Mouse (Mus musculus): ENCODE measurements around the gene Mslnl. TPM values are rescaled to one million over a fixed set of nuclear protein-coding genes. Genes with fewer than 3 reads are reported as not detected.

Mslnl gene
- total and polyA plus RNA-seq, 3 experiments, result not detected

- H3K4me1 ChIP-seq (ENCODE audit: insufficient read depth, low read depth, low read length), result no peaks in the 10 kb centered on the region
- H3K9me3 ChIP-seq (replicated peaks), result no peaks in the 10 kb centered on the region
- DNase-seq (ENCODE audit: low spot score), result no peak
- H3K36me3 ChIP-seq (replicated peaks), result no peaks in the 10 kb centered on the region
- H3K4me3 ChIP-seq (ENCODE audit: low read depth, low read length), result no peak overlapping the region
- TF ChIP-seq POLR2AphosphoS5 (IDR thresholded peaks at IDR 0.05; ENCODE audit: insufficient replicate concordance, low read depth, low read length) (no peak), CTCF (IDR thresholded peaks at IDR 0.05; ENCODE audit: low read depth, low read length) (no peak), GATA2 (IDR thresholded peaks at IDR 0.05; ENCODE audit: borderline replicate concordance, low read depth, low read length) (no peak), GATA1 (IDR thresholded peaks at IDR 0.05; ENCODE audit: borderline replicate concordance, low read length) (no peak), TAL1 (conservative IDR thresholded peaks at IDR 0.05; ENCODE audit: low read depth, low read length) (no peak)
- ATAC-seq (ENCODE audit: extremely low read depth, insufficient number of reproducible peaks, low FRiP score, poor library complexity, severe bottlenecking), result no peak
- H3K27me3 ChIP-seq (ENCODE audit: insufficient read depth, low read length), result peaks cover 21% of the 10 kb centered on the region
Measured at GRCm38 (mm10) chr17:25709994-25710393, 25.8 kb upstream of the Mslnl start.

GRCm38 (mm10) chr17:25711136-25711535, 24.7 kb upstream of the Mslnl start:
- ATAC-seq (ENCODE audit: extremely low read depth, insufficient number of reproducible peaks, low FRiP score, poor library complexity, severe bottlenecking), result no peak
- DNase-seq (ENCODE audit: low spot score), result no peak
- no peak for TF ChIP-seq POLR2AphosphoS5 (IDR thresholded peaks at IDR 0.05; ENCODE audit: insufficient replicate concordance, low read depth, low read length)
- no peak for TF ChIP-seq GATA1 (IDR thresholded peaks at IDR 0.05; ENCODE audit: borderline replicate concordance, low read length)
- no peak for TF ChIP-seq TAL1 (conservative IDR thresholded peaks at IDR 0.05; ENCODE audit: low read depth, low read length)
- TF ChIP-seq GATA2 (IDR thresholded peaks at IDR 0.05; ENCODE audit: borderline replicate concordance, low read depth, low read length), result no peak
- TF ChIP-seq CTCF (IDR thresholded peaks at IDR 0.05; ENCODE audit: low read depth, low read length), result no peak
- Histone ChIP-seq H3K9me3 (replicated peaks) (no peaks in the 10 kb centered on the region), H3K27me3 (ENCODE audit: insufficient read depth, low read length) (peaks cover 30% of the 10 kb centered on the region), H3K4me3 (ENCODE audit: low read depth, low read length) (no peak overlapping the region), H3K36me3 (replicated peaks) (no peaks in the 10 kb centered on the region), H3K4me1 (ENCODE audit: insufficient read depth, low read depth, low read length) (peaks cover 2% of the 10 kb centered on the region; the same call in 1 of the 2 replicates)

GRCm38 (mm10) chr17:25715627-25716026, 20.2 kb upstream of the Mslnl start:
- peaks cover 4% of the 10 kb centered on the region; the same call in 1 of the 2 replicates for H3K4me1 ChIP-seq (ENCODE audit: insufficient read depth, low read depth, low read length)
- TF ChIP-seq CTCF (IDR thresholded peaks at IDR 0.05; ENCODE audit: low read depth, low read length), result no peak
- no peak for TF ChIP-seq GATA1 (IDR thresholded peaks at IDR 0.05; ENCODE audit: borderline replicate concordance, low read length)
- no peak for TF ChIP-seq GATA2 (IDR thresholded peaks at IDR 0.05; ENCODE audit: borderline replicate concordance, low read depth, low read length)
- no peak for TF ChIP-seq POLR2AphosphoS5 (IDR thresholded peaks at IDR 0.05; ENCODE audit: insufficient replicate concordance, low read depth, low read length)
- no peak for TF ChIP-seq TAL1 (conservative IDR thresholded peaks at IDR 0.05; ENCODE audit: low read depth, low read length)

GRCm38 (mm10) chr17:25716130-25716529, 19.7 kb upstream of the Mslnl start:
- ATAC-seq (ENCODE audit: extremely low read depth, insufficient number of reproducible peaks, low FRiP score, poor library complexity, severe bottlenecking), result no peak
- peaks cover 37% of the 10 kb centered on the region for H3K27me3 ChIP-seq (ENCODE audit: insufficient read depth, low read length)
- no peak for TF ChIP-seq TAL1 (conservative IDR thresholded peaks at IDR 0.05; ENCODE audit: low read depth, low read length)
- no peak for TF ChIP-seq POLR2AphosphoS5 (IDR thresholded peaks at IDR 0.05; ENCODE audit: insufficient replicate concordance, low read depth, low read length)
- TF ChIP-seq GATA1 (IDR thresholded peaks at IDR 0.05; ENCODE audit: borderline replicate concordance, low read length), result no peak
- no peak for TF ChIP-seq CTCF (IDR thresholded peaks at IDR 0.05; ENCODE audit: low read depth, low read length)
- TF ChIP-seq GATA2 (IDR thresholded peaks at IDR 0.05; ENCODE audit: borderline replicate concordance, low read depth, low read length), result no peak

More at GRCm38 (mm10) chr17:25715627-25716026, 20.2 kb upstream of the Mslnl start:
- ATAC-seq (ENCODE audit: extremely low read depth, insufficient number of reproducible peaks, low FRiP score, poor library complexity, severe bottlenecking) (no peak), DNase-seq (ENCODE audit: low spot score) (no peak)
- Histone ChIP-seq H3K27me3 (ENCODE audit: insufficient read depth, low read length) (peaks cover 37% of the 10 kb centered on the region), H3K36me3 (replicated peaks) (peaks cover 32% of the 10 kb centered on the region), H3K4me3 (ENCODE audit: low read depth, low read length) (no peak overlapping the region), H3K9me3 (replicated peaks) (no peaks in the 10 kb centered on the region)

GRCm38 (mm10) chr17:25716711-25717637, 18.9 kb upstream of the Mslnl start, which contains the start of gene Gng13:
Gene Gng13, plus strand, starts transcription at chr17:25717171.
- H3K27me3 ChIP-seq (ENCODE audit: insufficient read depth, low read length), result peaks cover 34% of the 10 kb centered on the region
- H3K4me1 ChIP-seq (ENCODE audit: insufficient read depth, low read depth, low read length), result peaks cover 4% of the 10 kb centered on the region; the same call in 1 of the 2 replicates
- no peak for TF ChIP-seq POLR2AphosphoS5 (IDR thresholded peaks at IDR 0.05; ENCODE audit: insufficient replicate concordance, low read depth, low read length)
- TF ChIP-seq TAL1 (conservative IDR thresholded peaks at IDR 0.05; ENCODE audit: low read depth, low read length), result no peak
- TF ChIP-seq GATA2 (IDR thresholded peaks at IDR 0.05; ENCODE audit: borderline replicate concordance, low read depth, low read length), result no peak
- TF ChIP-seq CTCF (IDR thresholded peaks at IDR 0.05; ENCODE audit: low read depth, low read length), result no peak
- no peak for TF ChIP-seq GATA1 (IDR thresholded peaks at IDR 0.05; ENCODE audit: borderline replicate concordance, low read length)
- DNase-seq (ENCODE audit: low spot score), result no peak
- peaks cover 46% of the 10 kb centered on the region for H3K36me3 ChIP-seq (replicated peaks)
- H3K9me3 ChIP-seq (replicated peaks), result no peaks in the 10 kb centered on the region
- no peak within 1 kb of the TSS for H3K4me3 ChIP-seq (ENCODE audit: low read depth, low read length)
- no peak for ATAC-seq (ENCODE audit: extremely low read depth, insufficient number of reproducible peaks, low FRiP score, poor library complexity, severe bottlenecking)

More at GRCm38 (mm10) chr17:25716130-25716529, 19.7 kb upstream of the Mslnl start:
- H3K36me3 ChIP-seq (replicated peaks), result peaks cover 37% of the 10 kb centered on the region
- H3K4me3 ChIP-seq (ENCODE audit: low read depth, low read length), result no peak overlapping the region
- H3K4me1 ChIP-seq (ENCODE audit: insufficient read depth, low read depth, low read length), result peaks cover 4% of the 10 kb centered on the region; the same call in 1 of the 2 replicates
- no peaks in the 10 kb centered on the region for H3K9me3 ChIP-seq (replicated peaks)
- DNase-seq (ENCODE audit: low spot score), result no peak

- Histone ChIP-seq H3K36me3 (replicated peaks) (peaks cover 53% of the 10 kb centered on the region), H3K4me3 (ENCODE audit: low read depth, low read length) (no peak overlapping the region), H3K27me3 (ENCODE audit: insufficient read depth, low read length) (peaks cover 28% of the 10 kb centered on the region), H3K9me3 (replicated peaks) (no peaks in the 10 kb centered on the region), H3K4me1 (ENCODE audit: insufficient read depth, low read depth, low read length) (peaks cover 7% of the 10 kb centered on the region)
- no peak for DNase-seq (ENCODE audit: low spot score)
- no peak for ATAC-seq (ENCODE audit: extremely low read depth, insufficient number of reproducible peaks, low FRiP score, poor library complexity, severe bottlenecking)
- TF ChIP-seq POLR2AphosphoS5 (IDR thresholded peaks at IDR 0.05; ENCODE audit: insufficient replicate concordance, low read depth, low read length), result no peak
- no peak for TF ChIP-seq TAL1 (conservative IDR thresholded peaks at IDR 0.05; ENCODE audit: low read depth, low read length)
- no peak for TF ChIP-seq GATA2 (IDR thresholded peaks at IDR 0.05; ENCODE audit: borderline replicate concordance, low read depth, low read length)
- no peak for TF ChIP-seq CTCF (IDR thresholded peaks at IDR 0.05; ENCODE audit: low read depth, low read length)
- TF ChIP-seq GATA1 (IDR thresholded peaks at IDR 0.05; ENCODE audit: borderline replicate concordance, low read length), result no peak
Measured at GRCm38 (mm10) chr17:25717691-25718090, 18.2 kb upstream of the Mslnl start.

Measured in G1E (cell line).